Mouse (Mus musculus) testis, adult 2 months (tissue): ENCODE results near the gene Tmem179.

Source experiments
- CTCF ChIP-seq: fragments of 200-500 bp; IDR thresholded peaks from 2 replicates; pipeline ENCODE4 v1.5.1; 2012; ENCODE audit warnings: low read depth, mild to moderate bottlenecking, inconsistent platforms, low read length, moderate library complexity; ENCODE audit not compliant: control insufficient read depth, insufficient read depth, insufficient replicate concordance
- POLR2A ChIP-seq: fragments of 200-500 bp; IDR thresholded peaks from 2 replicates; pipeline ENCODE4 v1.6.1; 2012; ENCODE audit warnings: low read depth, mild to moderate bottlenecking, inconsistent platforms, low read length, moderate library complexity; ENCODE audit not compliant: control insufficient read depth

GRCm38 (mm10) chr12:112543941-112544340 lies 27.4 kb upstream of the Tmem179 start:
- TF ChIP-seq POLR2A (no peak), CTCF (no peak)
